Mouse (Mus musculus) liver, embryonic 15.5 days (tissue): ENCODE measurements around the gene Bco2. TPM values are rescaled to one million over a fixed set of nuclear protein-coding genes. Genes with fewer than 3 reads are reported as not detected.

Experiments
- ATAC-seq: fragments of 200-750 bp; cut with Nextera tagmentation; 2 replicates; pipeline ENCODE4 v1.8.0; 2017; ENCODE audit warnings: moderate number of reproducible peaks, mild to moderate bottlenecking, moderate library complexity; ENCODE audit not compliant: insufficient read depth
- H3K27ac ChIP-seq: fragments of 300-500 bp; sonication (generic); replicated peaks from 2 replicates; pipeline ENCODE4 v1.5.1; 2015; ENCODE audit warnings: mild to moderate bottlenecking, inconsistent platforms
- H3K27me3 ChIP-seq: fragments of 300-500 bp; sonication (generic); 2 replicates; pipeline ENCODE4 v1.6.1; 2015; ENCODE audit warnings: mild to moderate bottlenecking, inconsistent platforms
- H3K36me3 ChIP-seq: fragments of 300-500 bp; sonication (generic); replicated peaks from 2 replicates; pipeline ENCODE4 v1.6.1; 2015; ENCODE audit warnings: moderate library complexity, mild to moderate bottlenecking, inconsistent platforms
- H3K4me1 ChIP-seq: fragments of 300-500 bp; sonication (generic); replicated peaks from 2 replicates; pipeline ENCODE4 v1.6.1; 2015; ENCODE audit warnings: inconsistent platforms
- H3K4me2 ChIP-seq: fragments of 300-500 bp; sonication (generic); 2 replicates; pipeline ENCODE4 v1.6.1; 2015; ENCODE audit warnings: moderate library complexity, mild to moderate bottlenecking, inconsistent platforms
- H3K4me3 ChIP-seq: fragments of 300-500 bp; sonication (generic); replicated peaks from 2 replicates; pipeline ENCODE4 v1.5.1; 2015; ENCODE audit warnings: mild to moderate bottlenecking, inconsistent platforms
- H3K9ac ChIP-seq: fragments of 300-500 bp; sonication (generic); 2 replicates; pipeline ENCODE4 v1.6.1; 2015; ENCODE audit warnings: moderate library complexity, mild to moderate bottlenecking, inconsistent platforms
- H3K9me3 ChIP-seq: fragments of 300-500 bp; sonication (generic); replicated peaks from 2 replicates; pipeline ENCODE4 v1.6.1; 2016; ENCODE audit warnings: inconsistent platforms
- WGBS: fragments of 180-500 bp; shearing (Covaris S2); methylation state at CpG from one replicate; pipeline ENCODE4 v1.1.7; 2015; ENCODE audit warnings: mixed read lengths; ENCODE audit not compliant: insufficient replicate concordance; 5-methylcytosine and 5-hydroxymethylcytosine counted together
- polyA plus RNA-seq: library from polyadenylated mRNA; unstranded; fragments of >200 nt; fragmentation: Nextera tagmentation; extraction: Ambion mirVana; gene quantifications from 2 replicates; pipeline ENCODE4 v1.2.1, GENCODE M21; 2015

Bco2 gene
- polyA plus RNA-seq, 1 experiment from 2014 or later = 0.60 TPM

DNA sequence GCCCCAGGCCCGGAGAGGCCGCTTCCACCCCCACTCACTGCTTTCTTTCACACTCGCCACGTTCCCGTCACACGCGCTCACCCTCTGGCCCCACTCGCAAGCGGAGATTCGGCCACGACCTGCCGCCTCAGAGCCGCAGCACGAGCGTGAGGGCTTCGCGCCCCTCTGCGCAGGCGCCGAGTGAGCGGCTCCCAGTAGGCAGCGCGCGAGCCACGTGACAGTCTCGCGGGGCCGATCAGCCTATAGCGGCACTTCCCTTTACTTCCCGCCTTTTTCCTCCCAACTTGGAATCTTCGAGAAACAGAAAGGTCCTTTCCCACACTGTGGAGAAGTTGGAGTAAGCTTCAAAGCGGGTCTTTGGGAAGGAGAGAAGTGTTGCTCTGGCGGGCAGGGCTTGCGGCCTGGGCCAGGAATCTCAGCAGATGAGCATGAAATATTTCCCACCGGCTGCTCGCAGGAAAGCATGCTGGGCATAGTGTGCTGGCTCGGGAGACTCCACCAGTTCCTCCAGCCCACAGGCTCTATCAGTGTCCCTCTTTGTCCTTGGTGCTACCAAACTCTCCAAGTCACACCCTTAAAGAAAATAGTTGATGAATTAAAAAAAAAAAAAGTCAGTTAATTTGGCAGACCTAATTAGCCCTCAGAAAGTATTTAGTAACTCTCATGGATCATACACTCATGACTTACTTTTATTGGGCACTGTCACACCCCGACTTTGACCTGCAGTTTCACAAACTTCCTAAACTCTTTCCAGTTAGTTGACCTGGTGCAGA, 6.3 kb upstream of the Bco2 start, which contains the start of gene Tex12:
TSS of gene Tex12 (minus strand) at position 181 of the 773 bp plus-strand sequence.
- no peak within 1 kb of the TSS for H3K4me3 ChIP-seq
- WGBS = 77% methylated on average over 38 of the region's 38 CpGs
- H3K4me2 ChIP-seq = no peak within 1 kb of the TSS
- no peaks in the 10 kb centered on the region for H3K36me3 ChIP-seq
- no peak within 1 kb of the TSS for H3K9ac ChIP-seq
- ATAC-seq = no peak
- no peaks in the 10 kb centered on the region for H3K9me3 ChIP-seq
- no peaks in the 10 kb centered on the region for H3K27me3 ChIP-seq
- no peaks in the 10 kb centered on the region for H3K4me1 ChIP-seq
- H3K27ac ChIP-seq = no peak within 1 kb of the TSS

DNA sequence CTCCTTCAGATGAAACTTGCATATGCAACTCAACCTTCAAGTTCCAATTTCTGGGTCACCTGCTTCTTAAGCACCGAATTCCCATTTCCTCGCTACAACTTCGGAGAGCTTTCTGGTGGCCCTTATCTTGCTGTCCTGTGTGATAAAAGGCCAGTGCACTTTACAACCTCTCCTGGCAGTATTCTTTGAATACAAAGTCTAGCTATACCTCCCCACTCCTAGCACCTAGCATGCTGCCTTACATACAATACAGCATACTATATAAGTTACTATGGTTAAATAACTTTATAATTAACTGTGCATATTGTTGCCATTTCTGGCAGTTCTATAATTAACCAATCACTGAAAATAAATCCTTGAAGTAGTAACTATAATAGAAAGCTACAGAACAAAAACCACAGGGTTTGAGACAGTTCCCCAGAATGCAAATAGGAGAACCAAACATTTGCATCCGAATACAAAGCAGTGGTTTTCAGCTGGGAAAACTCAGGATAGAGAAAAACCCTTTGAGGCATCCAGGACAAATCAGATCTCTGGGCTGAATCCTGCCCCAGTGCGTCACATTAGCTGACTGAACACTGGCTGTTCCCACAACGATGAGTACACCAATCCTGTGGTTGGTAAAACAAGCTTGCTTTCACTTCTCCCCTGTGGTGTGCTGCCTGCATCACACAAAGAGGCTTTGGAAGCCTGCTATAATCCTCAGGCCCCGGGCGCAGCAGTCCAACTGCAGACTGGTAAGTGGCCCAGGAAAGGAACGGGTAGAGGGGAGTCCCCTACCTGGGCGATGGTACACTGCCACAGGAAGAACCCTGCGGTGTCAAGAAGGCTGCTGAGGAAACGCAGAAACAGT, 514 bp downstream of the Bco2 start, which contains the start of gene Il18:
TSS of gene Il18 (plus strand) at position 587 of the 853 bp plus-strand sequence.
- Histone ChIP-seq H3K27ac (no peak within 1 kb of the TSS), H3K36me3 (no peaks in the 10 kb centered on the region), H3K4me1 (no peaks in the 10 kb centered on the region), H3K9me3 (no peaks in the 10 kb centered on the region), H3K9ac (no peak within 1 kb of the TSS), H3K4me2 (peak within 1 kb of the TSS; percentile 23), H3K4me3 (0 out of 2 replicates have a peak within 1 kb of the TSS, but pooled peaks have one; percentile 0), H3K27me3 (no peaks in the 10 kb centered on the region)
- 29% methylated on average over 12 of the region's 12 CpGs for WGBS
- no peak for ATAC-seq

DNA sequence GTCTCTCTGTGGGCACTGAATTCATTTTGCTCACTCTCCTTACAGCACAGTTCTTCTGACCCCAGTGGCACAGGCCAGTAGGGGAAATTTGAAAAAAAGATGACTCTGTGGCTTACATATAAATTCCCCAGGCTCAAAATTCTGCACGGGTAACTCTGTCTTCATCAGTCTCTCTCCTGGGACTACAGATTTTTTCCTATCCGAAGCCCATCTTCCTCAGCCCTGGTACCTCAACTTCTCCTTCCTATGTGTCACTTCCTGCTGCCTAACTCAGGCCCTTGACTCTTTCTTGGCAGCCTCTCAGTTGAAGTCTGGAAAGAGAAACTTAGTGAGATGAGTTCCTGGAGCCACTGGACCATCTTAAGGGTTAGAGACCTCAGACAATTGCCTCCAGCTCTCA, 1.4 kb downstream of the Bco2 start:
- Histone ChIP-seq H3K4me1 (no peaks in the 10 kb centered on the region), H3K27me3 (no peaks in the 10 kb centered on the region), H3K9ac (no peak overlapping the region), H3K27ac (no peak overlapping the region), H3K4me3 (no peak overlapping the region), H3K9me3 (no peaks in the 10 kb centered on the region), H3K4me2 (no peak overlapping the region), H3K36me3 (no peaks in the 10 kb centered on the region)
- ATAC-seq = no peak
- WGBS = 29% methylated on average over 2 of the region's 2 CpGs

DNA sequence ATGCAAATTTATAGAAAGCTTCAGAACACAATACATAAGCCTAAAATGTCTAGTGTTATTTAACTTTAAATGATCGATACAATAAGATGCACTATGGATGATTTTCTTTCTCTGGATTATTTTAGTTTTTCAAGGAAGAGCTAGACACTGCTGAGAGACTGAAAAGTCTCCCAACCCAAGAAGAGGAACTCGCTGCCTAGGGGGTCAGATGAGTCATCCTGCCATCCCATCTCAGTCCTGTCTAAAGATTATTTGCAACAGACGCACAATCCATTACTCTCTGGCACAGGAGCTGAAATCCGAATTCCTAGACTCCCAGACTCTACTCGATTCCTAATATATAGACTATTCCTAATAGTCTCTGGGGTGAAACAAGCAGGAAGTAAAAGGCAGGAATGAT, 2.8 kb downstream of the Bco2 start:
- Histone ChIP-seq H3K9ac (no peak overlapping the region), H3K9me3 (no peaks in the 10 kb centered on the region), H3K27ac (no peak overlapping the region), H3K36me3 (no peaks in the 10 kb centered on the region), H3K4me1 (no peaks in the 10 kb centered on the region), H3K27me3 (no peaks in the 10 kb centered on the region), H3K4me3 (no peak overlapping the region), H3K4me2 (no peak overlapping the region)
- 38% methylated on average over 5 of the region's 5 CpGs for WGBS
- no peak for ATAC-seq

DNA sequence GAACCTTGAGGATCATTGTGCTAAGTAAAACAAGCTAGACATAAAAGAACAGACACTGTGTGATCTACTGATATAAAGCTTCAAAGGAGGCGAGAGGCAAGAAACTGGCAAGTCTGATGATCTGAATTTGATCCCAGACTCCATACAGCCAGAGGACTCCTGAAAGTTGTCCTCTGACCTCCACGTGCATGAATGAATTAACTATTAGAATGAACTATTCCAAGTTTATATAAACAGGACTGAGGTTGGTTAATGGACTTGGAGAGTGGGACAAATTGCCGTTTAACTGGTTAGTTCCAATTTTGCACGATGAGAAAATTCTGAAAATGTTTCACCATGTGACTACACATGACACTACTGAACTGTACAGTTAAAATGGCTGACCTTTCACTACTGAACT, 6.0 kb downstream of the Bco2 start:
- ATAC-seq = no peak
- no peaks in the 10 kb centered on the region for H3K4me1 ChIP-seq
- H3K27ac ChIP-seq = no peak overlapping the region
- 66% methylated on average over 4 of the region's 4 CpGs for WGBS
- H3K4me2 ChIP-seq = no peak overlapping the region
- no peaks in the 10 kb centered on the region for H3K27me3 ChIP-seq
- no peaks in the 10 kb centered on the region for H3K9me3 ChIP-seq
- no peaks in the 10 kb centered on the region for H3K36me3 ChIP-seq
- no peak overlapping the region for H3K9ac ChIP-seq
- H3K4me3 ChIP-seq = no peak overlapping the region

DNA sequence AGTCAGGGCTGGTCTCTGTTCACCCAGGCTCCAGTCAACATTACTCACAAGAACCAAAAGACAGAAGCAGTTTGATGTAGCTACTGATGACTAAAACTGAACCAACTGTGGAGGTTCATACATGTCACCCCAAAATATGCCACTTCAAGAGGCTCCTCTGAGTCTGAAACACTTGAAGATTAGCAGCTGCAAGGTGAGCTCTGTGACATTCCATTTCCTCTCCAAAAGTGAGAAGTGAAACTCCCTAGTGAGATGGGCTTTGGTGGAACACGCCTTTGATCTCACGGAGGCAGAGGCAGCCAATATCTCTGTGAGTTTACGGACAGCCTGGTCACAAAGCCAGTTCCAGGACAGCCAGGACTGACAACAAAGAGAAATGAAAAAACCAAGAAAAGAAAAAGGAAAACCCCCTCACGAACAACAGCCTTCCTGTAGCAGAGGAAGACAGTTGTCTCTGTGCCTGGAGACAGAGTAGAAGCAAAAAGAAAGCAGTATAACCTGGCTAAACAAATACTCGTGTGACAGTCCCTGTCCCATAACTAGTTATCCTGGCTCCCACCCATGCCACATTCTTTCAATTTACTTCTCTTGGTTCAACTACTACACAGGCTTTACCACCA, 7.0 kb downstream of the Bco2 start:
- Histone ChIP-seq H3K27ac (no peak overlapping the region), H3K4me3 (no peak overlapping the region), H3K9me3 (no peaks in the 10 kb centered on the region), H3K36me3 (no peaks in the 10 kb centered on the region), H3K4me2 (no peak overlapping the region), H3K27me3 (no peaks in the 10 kb centered on the region), H3K4me1 (no peaks in the 10 kb centered on the region), H3K9ac (no peak overlapping the region)
- no peak for ATAC-seq
- 21% methylated on average over 5 of the region's 5 CpGs for WGBS

DNA sequence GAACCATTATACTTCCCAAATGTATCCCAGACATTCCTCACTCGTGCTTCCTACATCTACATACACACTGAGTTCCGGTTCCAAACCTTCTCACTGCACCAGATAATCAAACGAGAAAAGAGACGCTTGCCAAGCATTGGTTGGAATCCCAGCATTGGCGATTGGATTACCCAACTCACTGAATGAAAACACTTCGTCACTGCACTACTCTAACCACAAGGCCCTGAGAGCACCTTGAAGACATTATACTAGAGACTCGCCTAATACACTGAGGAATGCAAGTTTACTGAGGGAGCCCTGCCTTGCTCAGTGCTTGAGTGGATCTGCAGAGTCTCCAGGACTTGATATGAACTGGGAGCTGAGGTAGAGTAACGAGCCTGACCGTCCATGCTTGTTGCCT, 12.6 kb downstream of the Bco2 start:
- H3K36me3 ChIP-seq = no peaks in the 10 kb centered on the region
- WGBS = 60% methylated on average over 9 of the region's 9 CpGs
- H3K27me3 ChIP-seq = no peaks in the 10 kb centered on the region
- no peaks in the 10 kb centered on the region; the same call in 1 of the 2 replicates for H3K4me1 ChIP-seq
- H3K4me2 ChIP-seq = no peak overlapping the region
- ATAC-seq = no peak
- H3K9me3 ChIP-seq = no peaks in the 10 kb centered on the region
- H3K27ac ChIP-seq = no peak overlapping the region
- H3K9ac ChIP-seq = no peak overlapping the region
- no peak overlapping the region for H3K4me3 ChIP-seq

DNA sequence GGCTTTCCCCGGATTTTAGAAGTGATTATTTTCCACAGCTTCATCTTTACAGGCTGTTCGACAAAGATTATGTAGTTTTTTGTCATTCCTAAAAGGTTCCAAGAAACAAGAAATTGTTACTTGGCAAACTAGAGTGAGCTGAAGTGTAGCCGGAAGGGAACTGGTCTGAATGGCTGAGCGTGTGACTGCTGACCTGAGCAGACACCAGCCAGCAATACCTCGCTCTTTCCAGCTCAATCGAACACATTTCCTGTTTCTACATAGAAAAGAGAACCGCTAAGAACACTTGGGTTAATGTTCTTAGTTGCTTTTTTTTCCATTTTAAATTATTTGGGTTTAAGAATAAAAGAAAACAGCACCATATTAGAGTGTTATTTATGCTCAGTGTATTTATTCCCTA, 14.8 kb downstream of the Bco2 start:
- H3K4me3 ChIP-seq = no peak overlapping the region
- 30% methylated on average over 7 of the region's 7 CpGs for WGBS
- no peaks in the 10 kb centered on the region for H3K27me3 ChIP-seq
- H3K9me3 ChIP-seq = no peaks in the 10 kb centered on the region
- no peaks in the 10 kb centered on the region; the same call in 1 of the 2 replicates for H3K4me1 ChIP-seq
- no peak overlapping the region for H3K9ac ChIP-seq
- no peak overlapping the region for H3K27ac ChIP-seq
- no peak for ATAC-seq
- no peaks in the 10 kb centered on the region for H3K36me3 ChIP-seq
- no peak overlapping the region for H3K4me2 ChIP-seq

DNA sequence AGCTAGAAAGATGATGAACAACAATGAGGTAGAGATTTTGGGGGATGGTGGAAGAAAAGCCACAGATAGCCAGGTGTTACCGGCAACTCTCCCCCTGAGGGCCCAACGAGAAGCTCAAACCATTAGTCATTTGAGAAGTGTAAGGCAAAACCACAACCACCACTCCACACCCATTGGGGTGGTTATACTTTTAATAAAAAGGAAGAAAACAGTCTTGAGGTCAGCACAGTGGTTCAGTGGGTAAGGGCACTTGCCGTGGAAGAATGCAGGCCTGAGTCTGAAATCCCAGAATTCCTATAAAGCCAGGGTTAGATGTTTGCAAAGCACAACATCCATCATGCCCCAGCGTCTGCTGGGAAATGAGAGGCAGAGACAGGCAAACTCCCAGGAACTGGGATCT, 17.7 kb downstream of the Bco2 start:
- no peak for ATAC-seq
- no peak overlapping the region for H3K9ac ChIP-seq
- no peaks in the 10 kb centered on the region for H3K27me3 ChIP-seq
- H3K36me3 ChIP-seq = no peaks in the 10 kb centered on the region
- H3K27ac ChIP-seq = no peak overlapping the region
- H3K9me3 ChIP-seq = no peaks in the 10 kb centered on the region
- H3K4me3 ChIP-seq = no peak overlapping the region
- peaks cover 9% of the 10 kb centered on the region for H3K4me1 ChIP-seq
- 25% methylated on average over 4 of the region's 4 CpGs for WGBS
- no peak overlapping the region for H3K4me2 ChIP-seq

DNA sequence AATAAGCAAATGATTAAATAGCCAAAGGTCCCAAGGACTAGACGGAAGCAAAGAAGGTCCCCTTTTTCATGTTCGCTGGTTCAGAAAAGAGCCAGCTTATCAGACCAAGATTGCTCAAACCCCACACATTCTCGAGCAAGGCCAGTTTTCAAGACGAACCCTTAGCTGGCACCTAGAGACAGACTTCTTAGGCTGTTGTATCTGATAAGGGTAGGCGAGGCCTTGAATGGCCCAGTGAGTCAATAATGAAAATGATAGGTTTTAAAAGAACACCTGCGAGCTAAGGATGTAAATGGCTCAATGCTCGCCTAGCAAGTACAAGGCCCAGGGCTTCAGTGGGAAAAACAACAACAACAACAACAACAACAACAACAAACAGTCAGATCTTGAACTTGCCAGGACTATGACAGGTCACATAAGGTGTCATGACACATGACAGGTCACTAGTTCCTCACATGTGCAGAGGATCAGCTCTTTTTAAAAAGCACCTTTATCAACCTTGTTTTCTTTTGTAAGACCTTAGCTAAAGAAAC, 18.3 kb downstream of the Bco2 start:
- Histone ChIP-seq H3K4me3 (no peak overlapping the region), H3K36me3 (no peaks in the 10 kb centered on the region)
- ATAC-seq = no peak

DNA sequence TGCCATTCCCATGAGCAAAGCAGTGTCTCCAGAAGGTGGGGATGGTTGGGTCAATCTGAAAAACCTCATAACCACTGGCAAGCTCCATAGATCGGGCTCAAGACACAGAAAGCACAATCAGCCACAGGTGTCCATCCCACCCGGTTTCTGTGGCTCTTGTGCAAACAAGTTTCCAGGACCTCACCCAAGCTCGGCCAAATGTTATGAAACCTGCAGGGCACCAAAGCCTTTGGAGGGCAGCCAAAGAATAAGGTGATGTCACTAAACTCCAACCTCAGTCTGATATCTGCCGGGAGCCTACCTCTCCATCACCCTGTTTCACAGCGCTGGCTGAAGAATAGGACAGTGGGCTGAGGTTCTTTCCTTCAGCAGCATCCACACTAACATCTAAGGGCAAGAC, 19.1 kb downstream of the Bco2 start:
- ATAC-seq = no peak
- no peak overlapping the region for H3K9ac ChIP-seq
- H3K4me3 ChIP-seq = no peak overlapping the region
- H3K27ac ChIP-seq = no peak overlapping the region
- peaks cover 9% of the 10 kb centered on the region for H3K4me1 ChIP-seq
- H3K4me2 ChIP-seq = no peak overlapping the region
- no peaks in the 10 kb centered on the region for H3K27me3 ChIP-seq
- H3K9me3 ChIP-seq = no peaks in the 10 kb centered on the region
- no peaks in the 10 kb centered on the region for H3K36me3 ChIP-seq
- 58% methylated on average over 5 of the region's 5 CpGs for WGBS

More for the DNA sequence above, 18.3 kb downstream of the Bco2 start:
- Histone ChIP-seq H3K4me2 (no peak overlapping the region), H3K9ac (no peak overlapping the region), H3K27ac (no peak overlapping the region), H3K4me1 (peaks cover 9% of the 10 kb centered on the region), H3K27me3 (no peaks in the 10 kb centered on the region), H3K9me3 (no peaks in the 10 kb centered on the region)
- WGBS = 42% methylated on average over 7 of the region's 7 CpGs
